Mouse (Mus musculus): ENCODE data around the gene Zfand5. TPM values are rescaled to one million over a fixed set of nuclear protein-coding genes. Genes with fewer than 3 reads are reported as not detected.

Zfand5 gene
- polyA plus RNA-seq, 1 experiment: 6.3 TPM

GRCm38 (mm10) chr19:21325333-21325732 lies 53.3 kb downstream of the Zfand5 start:
- H3K27me3 ChIP-seq (ENCODE audit: control insufficient read depth, insufficient read depth, low read length): no peaks in the 10 kb centered on the region
- H3K36me3 ChIP-seq (ENCODE audit: control insufficient read depth, insufficient read depth, low read length): no peaks in the 10 kb centered on the region
- H3K4me3 ChIP-seq (ENCODE audit: extremely low read depth, insufficient read depth, insufficient read length): no peak overlapping the region
- WGBS: 65% methylated on average over 3 of the region's 3 CpGs
- no peaks in the 10 kb centered on the region for H3K4me1 ChIP-seq (ENCODE audit: control insufficient read depth, insufficient read depth, insufficient read length)
- no peak for DNase-seq (ENCODE audit: low read depth in 1 of 2, low spot score in 2 of 2)
- H3K27ac ChIP-seq (ENCODE audit: insufficient read depth, low read length): no peak overlapping the region
- no peak for TF ChIP-seq POLR2A (IDR thresholded peaks at IDR 0.05; ENCODE audit: low read depth, low read length)
- no peak for TF ChIP-seq CTCF (IDR thresholded peaks at IDR 0.05; ENCODE audit: extremely low read depth, insufficient read depth, insufficient read length, insufficient replicate concordance)

GRCm38 (mm10) chr19:21328951-21329350 lies 56.9 kb downstream of the Zfand5 start:
- H3K27ac ChIP-seq (ENCODE audit: insufficient read depth, low read length): no peak overlapping the region

DNA sequence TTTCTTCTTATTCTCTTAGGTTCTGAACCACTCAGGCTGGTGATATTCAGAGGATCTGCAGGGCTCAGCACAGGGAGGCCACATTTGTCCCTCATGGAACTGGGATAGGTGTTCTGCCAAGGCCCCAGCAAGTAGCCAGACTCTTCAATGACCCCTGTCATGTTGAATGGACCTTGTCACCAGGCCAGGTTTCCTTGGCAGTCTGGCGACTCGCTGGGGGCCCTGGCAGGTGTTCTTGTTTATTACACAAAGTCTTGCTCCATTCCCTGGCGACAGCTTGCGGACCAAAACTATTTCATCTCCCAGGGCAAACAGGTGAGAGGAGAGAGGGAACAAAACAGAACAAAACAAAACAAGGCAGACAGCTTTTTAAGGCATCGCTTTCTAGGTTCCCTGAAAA lies 57.7 kb downstream of the Zfand5 start:
- Histone ChIP-seq H3K4me1 (ENCODE audit: control insufficient read depth, insufficient read depth, insufficient read length) (no peaks in the 10 kb centered on the region), H3K27ac (ENCODE audit: insufficient read depth, low read length) (no peak overlapping the region), H3K4me3 (ENCODE audit: extremely low read depth, insufficient read depth, insufficient read length) (no peak overlapping the region), H3K27me3 (ENCODE audit: control insufficient read depth, insufficient read depth, low read length) (no peaks in the 10 kb centered on the region), H3K36me3 (ENCODE audit: control insufficient read depth, insufficient read depth, low read length) (no peaks in the 10 kb centered on the region)
- TF ChIP-seq POLR2A (IDR thresholded peaks at IDR 0.05; ENCODE audit: low read depth, low read length): no peak
- TF ChIP-seq CTCF (IDR thresholded peaks at IDR 0.05; ENCODE audit: extremely low read depth, insufficient read depth, insufficient read length, insufficient replicate concordance): no peak
- DNase-seq (ENCODE audit: low read depth in 1 of 2, low spot score in 2 of 2): no peak
- WGBS: 89% methylated on average over 5 of the region's 5 CpGs

More at GRCm38 (mm10) chr19:21328951-21329350, 56.9 kb downstream of the Zfand5 start:
- Histone ChIP-seq H3K27me3 (ENCODE audit: control insufficient read depth, insufficient read depth, low read length) (no peaks in the 10 kb centered on the region), H3K36me3 (ENCODE audit: control insufficient read depth, insufficient read depth, low read length) (no peaks in the 10 kb centered on the region), H3K4me3 (ENCODE audit: extremely low read depth, insufficient read depth, insufficient read length) (no peak overlapping the region), H3K4me1 (ENCODE audit: control insufficient read depth, insufficient read depth, insufficient read length) (no peaks in the 10 kb centered on the region)
- WGBS: 93% methylated on average over 9 of the region's 9 CpGs
- no peak for TF ChIP-seq CTCF (IDR thresholded peaks at IDR 0.05; ENCODE audit: extremely low read depth, insufficient read depth, insufficient read length, insufficient replicate concordance)
- no peak for TF ChIP-seq POLR2A (IDR thresholded peaks at IDR 0.05; ENCODE audit: low read depth, low read length)
- no peak for DNase-seq (ENCODE audit: low read depth in 1 of 2, low spot score in 2 of 2)

DNA sequence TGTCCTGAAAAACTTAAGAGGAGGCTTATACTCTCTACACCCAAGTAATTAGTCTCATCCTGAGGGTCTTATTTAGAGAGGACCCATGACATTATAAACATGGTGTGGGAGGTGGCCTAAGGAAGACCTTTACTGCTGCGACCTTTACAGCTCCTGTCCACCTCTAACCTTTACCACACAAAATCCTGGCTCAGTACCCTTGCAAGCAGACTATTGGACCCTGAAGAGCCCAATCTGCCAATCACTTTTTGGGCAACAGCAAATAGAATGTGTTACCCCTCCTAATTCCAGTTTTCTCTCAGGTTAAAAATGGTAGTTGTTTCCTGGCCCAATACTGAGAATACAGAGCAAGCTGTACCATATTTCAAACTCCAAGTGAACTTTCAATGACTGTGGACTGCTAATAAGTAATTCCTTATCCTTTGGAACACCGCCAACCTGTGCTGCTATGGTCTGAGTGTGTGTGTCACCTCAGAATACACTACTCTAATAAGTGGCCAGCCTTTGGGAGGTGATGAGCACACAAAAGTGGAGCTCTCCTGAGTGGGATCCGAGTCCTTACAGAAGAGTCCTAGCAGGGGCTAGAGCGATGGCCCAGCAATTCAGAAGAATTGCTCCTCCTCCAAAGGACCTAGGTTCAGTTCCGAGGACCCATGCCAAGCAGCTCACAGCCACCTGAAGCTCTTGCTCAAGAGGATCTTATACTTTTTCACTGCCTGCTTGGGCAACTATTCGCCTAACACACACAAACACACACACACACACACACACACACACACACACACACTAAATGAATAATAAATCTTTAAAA lies 58.4 kb downstream of the Zfand5 start:
- no peak overlapping the region for H3K27ac ChIP-seq (ENCODE audit: insufficient read depth, low read length)
- H3K36me3 ChIP-seq (ENCODE audit: control insufficient read depth, insufficient read depth, low read length): no peaks in the 10 kb centered on the region
- TF ChIP-seq CTCF (IDR thresholded peaks at IDR 0.05; ENCODE audit: extremely low read depth, insufficient read depth, insufficient read length, insufficient replicate concordance) (no peak), POLR2A (IDR thresholded peaks at IDR 0.05; ENCODE audit: low read depth, low read length) (no peak)
- no peak for DNase-seq (ENCODE audit: low read depth in 1 of 2, low spot score in 2 of 2)
- no peak overlapping the region for H3K4me3 ChIP-seq (ENCODE audit: extremely low read depth, insufficient read depth, insufficient read length)
- no peaks in the 10 kb centered on the region for H3K4me1 ChIP-seq (ENCODE audit: control insufficient read depth, insufficient read depth, insufficient read length)
- 82% methylated on average over 6 of the region's 6 CpGs for WGBS
- no peaks in the 10 kb centered on the region for H3K27me3 ChIP-seq (ENCODE audit: control insufficient read depth, insufficient read depth, low read length)

GRCm38 (mm10) chr19:21331621-21332155 lies 59.6 kb downstream of the Zfand5 start:
- 91% methylated on average over 11 of the region's 11 CpGs for WGBS
- no peak for DNase-seq (ENCODE audit: low read depth in 1 of 2, low spot score in 2 of 2)
- Histone ChIP-seq H3K4me3 (ENCODE audit: extremely low read depth, insufficient read depth, insufficient read length) (no peak overlapping the region), H3K4me1 (ENCODE audit: control insufficient read depth, insufficient read depth, insufficient read length) (no peaks in the 10 kb centered on the region), H3K36me3 (ENCODE audit: control insufficient read depth, insufficient read depth, low read length) (no peaks in the 10 kb centered on the region), H3K27me3 (ENCODE audit: control insufficient read depth, insufficient read depth, low read length) (no peaks in the 10 kb centered on the region), H3K27ac (ENCODE audit: insufficient read depth, low read length) (no peak overlapping the region)
- TF ChIP-seq CTCF (IDR thresholded peaks at IDR 0.05; ENCODE audit: extremely low read depth, insufficient read depth, insufficient read length, insufficient replicate concordance) (no peak), POLR2A (IDR thresholded peaks at IDR 0.05; ENCODE audit: low read depth, low read length) (no peak)

Other genes with a start within 250 kb of the Zfand5 start
- gene Gda, start 201.2 kb downstream of the Zfand5 start, polyA plus RNA-seq (2012; rRNA removed): 6.4 and 10.9 TPM in 2 replicates